Mouse (Mus musculus) midbrain, embryonic 12.5 days (tissue): Measurements from ENCODE around the gene Olfr1537. TPM values are rescaled to one million over a fixed set of nuclear protein-coding genes. Genes with fewer than 3 reads are reported as not detected.

Experiments used
- ATAC-seq: fragments of 200-750 bp; cut with Nextera tagmentation; 2 replicates; pipeline ENCODE4 v1.8.0; 2017; ENCODE audit warnings: low read depth, moderate TSS enrichment, moderate library complexity; ENCODE audit not compliant: low FRiP score
- H3K27ac ChIP-seq: fragments of 300-500 bp; sonication (generic); replicated peaks from 2 replicates; pipeline ENCODE4 v1.5.1; 2016; ENCODE audit warnings: mild to moderate bottlenecking
- H3K27me3 ChIP-seq: fragments of 300-500 bp; sonication (generic); 2 replicates; pipeline ENCODE4 v1.6.1; 2016; ENCODE audit warnings: mild to moderate bottlenecking
- H3K36me3 ChIP-seq: fragments of 300-500 bp; sonication (generic); 2 replicates; pipeline ENCODE4 v1.6.1; 2016
- H3K4me1 ChIP-seq: fragments of 300-500 bp; sonication (generic); 2 replicates; pipeline ENCODE4 v1.6.1; 2016
- H3K4me2 ChIP-seq: fragments of 300-500 bp; sonication (generic); replicated peaks from 2 replicates; pipeline ENCODE4 v1.6.1; 2016; ENCODE audit warnings: mild to moderate bottlenecking, moderate library complexity
- H3K4me3 ChIP-seq: fragments of 300-500 bp; sonication (generic); 2 replicates; pipeline ENCODE4 v1.5.1; 2016; ENCODE audit warnings: mild to moderate bottlenecking
- H3K9ac ChIP-seq: fragments of 300-500 bp; sonication (generic); replicated peaks from 2 replicates; pipeline ENCODE4 v1.6.1; 2016; ENCODE audit warnings: mild to moderate bottlenecking, moderate library complexity
- H3K9me3 ChIP-seq: fragments of 300-500 bp; sonication (generic); 2 replicates; pipeline ENCODE4 v1.6.1; 2016; ENCODE audit warnings: mild to moderate bottlenecking
- WGBS: fragments of 180-500 bp; shearing (Covaris S2); methylation state at CpG from one replicate; pipeline ENCODE4 v1.1.7; 2016; 5-methylcytosine and 5-hydroxymethylcytosine counted together
- polyA plus RNA-seq: library from polyadenylated mRNA; unstranded; fragments of >200 nt; fragmentation: Nextera tagmentation; extraction: Ambion mirVana; gene quantifications from 2 replicates; pipeline ENCODE4 v1.2.1, GENCODE M21; 2016

The Olfr1537 gene
- not detected in 2 replicates for polyA plus RNA-seq

GRCm38 (mm10) chr9:39249894-39250293 is at the start of gene Olfr1537:
Gene Olfr1537, minus strand, starts transcription at chr9:39249994.
- Histone ChIP-seq H3K27ac (no peak within 1 kb of the TSS), H3K4me2 (no peak within 1 kb of the TSS), H3K4me1 (no peaks in the 10 kb centered on the region), H3K9me3 (no peaks in the 10 kb centered on the region), H3K36me3 (no peaks in the 10 kb centered on the region), H3K27me3 (no peaks in the 10 kb centered on the region), H3K4me3 (no peak within 1 kb of the TSS), H3K9ac (no peak within 1 kb of the TSS)
- ATAC-seq, result no peak
- 87% methylated on average over 1 of the region's 1 CpGs for WGBS

- Histone ChIP-seq H3K9me3 (no peaks in the 10 kb centered on the region), H3K4me3 (no peak overlapping the region), H3K4me1 (no peaks in the 10 kb centered on the region), H3K36me3 (no peaks in the 10 kb centered on the region), H3K27me3 (no peaks in the 10 kb centered on the region), H3K9ac (no peak overlapping the region), H3K4me2 (no peak overlapping the region), H3K27ac (no peak overlapping the region)
- no peak for ATAC-seq
- WGBS, result 81% methylated on average over 2 of the region's 2 CpGs
Observed at GRCm38 (mm10) chr9:39287136-39287535, 37.3 kb upstream of the Olfr1537 start.

- Histone ChIP-seq H3K4me1 (no peaks in the 10 kb centered on the region), H3K9me3 (no peaks in the 10 kb centered on the region), H3K4me3 (no peak within 1 kb of the TSS), H3K4me2 (no peak within 1 kb of the TSS), H3K9ac (no peak within 1 kb of the TSS), H3K27ac (no peak within 1 kb of the TSS), H3K36me3 (no peaks in the 10 kb centered on the region), H3K27me3 (no peaks in the 10 kb centered on the region)
- WGBS, result 90% methylated on average over 3 of the region's 3 CpGs
- no peak for ATAC-seq
Observed at GRCm38 (mm10) chr9:39276718-39277117, 26.9 kb upstream of the Olfr1537 start, which contains the start of gene Olfr945. Gene Olfr945, minus strand, starts transcription at chr9:39276818.

- no peaks in the 10 kb centered on the region for H3K9me3 ChIP-seq
- H3K27me3 ChIP-seq, result no peaks in the 10 kb centered on the region
- no peak within 1 kb of the TSS for H3K4me3 ChIP-seq
- ATAC-seq, result no peak
- no peaks in the 10 kb centered on the region for H3K36me3 ChIP-seq
- H3K27ac ChIP-seq, result no peak within 1 kb of the TSS
- no peak within 1 kb of the TSS for H3K9ac ChIP-seq
- H3K4me2 ChIP-seq, result no peak within 1 kb of the TSS
- no peaks in the 10 kb centered on the region for H3K4me1 ChIP-seq
Observed at GRCm38 (mm10) chr9:39201620-39202019, 48.2 kb downstream of the Olfr1537 start, which contains the start of gene Olfr944. Gene Olfr944, plus strand, starts transcription at chr9:39201920.

Other genes with a start within 250 kb of the Olfr1537 start
- not detected in 2 replicates for gene Olfr146, start 226.6 kb downstream of the Olfr1537 start, polyA plus RNA-seq
- gene Olfr937, start 185.0 kb downstream of the Olfr1537 start, polyA plus RNA-seq, result not detected in 2 replicates
- not detected in 2 replicates for gene Olfr938, start 171.1 kb downstream of the Olfr1537 start, polyA plus RNA-seq
- not detected in 2 replicates for gene Olfr27, start 121.9 kb downstream of the Olfr1537 start, polyA plus RNA-seq
- not detected in 2 replicates for gene Olfr943, start 83.7 kb downstream of the Olfr1537 start, polyA plus RNA-seq
- gene Olfr944, start 48.1 kb downstream of the Olfr1537 start, polyA plus RNA-seq, result not detected in 2 replicates
- not detected in 2 replicates for gene Olfr945, start 26.8 kb upstream of the Olfr1537 start, polyA plus RNA-seq
- not detected in 2 replicates for gene Olfr948, start 76.1 kb upstream of the Olfr1537 start, polyA plus RNA-seq
- not detected in 2 replicates for gene Olfr951, start 137.4 kb upstream of the Olfr1537 start, polyA plus RNA-seq
- gene Olfr952, start 177.2 kb upstream of the Olfr1537 start, polyA plus RNA-seq, result not detected in 2 replicates
- gene Olfr954, start 206.7 kb upstream of the Olfr1537 start, polyA plus RNA-seq, result not detected in 2 replicates
- gene Olfr955, start 221.9 kb upstream of the Olfr1537 start, polyA plus RNA-seq, result not detected in 2 replicates
- gene Olfr44, start 244.0 kb upstream of the Olfr1537 start, polyA plus RNA-seq, result not detected in 2 replicates